Mouse (Mus musculus) lung, embryonic 16.5 days (tissue): ENCODE data around the gene Camk1d. TPM values are rescaled to one million over a fixed set of nuclear protein-coding genes. Genes with fewer than 3 reads are reported as not detected.

Experiments
- ATAC-seq: fragments of 200-750 bp; cut with Nextera tagmentation; 2 replicates; pipeline ENCODE4 v1.8.0; 2017; ENCODE audit warnings: low read depth, mild to moderate bottlenecking, moderate library complexity
- H3K27ac ChIP-seq: fragments of 300-500 bp; sonication (generic); 2 replicates; pipeline ENCODE4 v1.5.1; 2014; ENCODE audit warnings: mild to moderate bottlenecking, control low read depth, low read length
- H3K27me3 ChIP-seq: fragments of 300-500 bp; sonication (generic); 2 replicates; pipeline ENCODE4 v1.6.1; 2014; ENCODE audit warnings: low read depth, low read length, mixed read lengths; ENCODE audit not compliant: control insufficient read depth, insufficient read depth
- H3K36me3 ChIP-seq: fragments of 300-500 bp; sonication (generic); 2 replicates; pipeline ENCODE4 v1.6.1; 2014; ENCODE audit warnings: low read length; ENCODE audit not compliant: control insufficient read depth, insufficient read depth
- H3K4me1 ChIP-seq: fragments of 300-500 bp; sonication (generic); replicated peaks from 2 replicates; pipeline ENCODE4 v1.6.1; 2014; ENCODE audit warnings: low read length, mixed read lengths; ENCODE audit not compliant: control insufficient read depth, insufficient read depth
- H3K4me2 ChIP-seq: fragments of 300-500 bp; sonication (generic); 2 replicates; pipeline ENCODE4 v1.6.1; 2014; ENCODE audit warnings: low read depth, low read length, control low read depth
- H3K4me3 ChIP-seq: fragments of 300-500 bp; sonication (generic); 2 replicates; pipeline ENCODE4 v1.5.1; 2014; ENCODE audit warnings: mild to moderate bottlenecking, low read length, control low read depth
- H3K9ac ChIP-seq: fragments of 300-500 bp; sonication (generic); 2 replicates; pipeline ENCODE4 v1.6.1; 2014; ENCODE audit warnings: low read length, control low read depth
- H3K9me3 ChIP-seq: fragments of 300-500 bp; sonication (generic); 2 replicates; pipeline ENCODE4 v1.6.1; 2016; ENCODE audit warnings: low read length; ENCODE audit not compliant: control insufficient read depth
- WGBS: fragments of 180-500 bp; shearing (Covaris S2); extraction: QIAGEN DNeasy Blood & Tissue Kit; methylation state at CpG from one replicate; pipeline ENCODE4 v1.1.7; 2014; 5-methylcytosine and 5-hydroxymethylcytosine counted together
- polyA plus RNA-seq: library from polyadenylated mRNA; unstranded; fragments of >200 nt; fragmentation: Nextera tagmentation; extraction: Ambion mirVana; gene quantifications from 2 replicates; pipeline ENCODE4 v1.2.1, GENCODE M21; 2015

Gene Camk1d
- polyA plus RNA-seq, 1 experiment from 2014 or later: 1.9 TPM

DNA sequence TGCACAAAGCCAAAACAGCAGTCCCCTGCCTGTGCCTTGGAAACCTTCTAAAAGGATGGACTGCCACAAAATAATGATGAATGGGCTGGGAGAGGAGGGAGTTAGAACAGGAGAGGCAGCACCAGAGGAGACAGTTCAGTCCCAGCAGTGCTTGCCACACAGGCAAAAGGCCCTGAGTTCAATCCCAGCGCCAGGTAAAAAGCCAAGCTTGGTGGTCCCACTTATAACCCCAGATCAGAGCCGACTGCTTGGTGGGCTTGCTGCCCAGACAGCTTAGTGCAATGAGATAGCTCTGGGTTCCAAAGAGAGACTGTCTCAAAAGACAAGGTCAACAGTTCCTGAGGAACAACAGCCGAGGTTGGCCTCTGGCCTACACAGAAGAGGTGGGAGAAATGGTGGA is 58.0 kb downstream of the Camk1d start:
- H3K4me1 ChIP-seq: 0 out of 2 replicates have a peak, but pooled peaks cover 5% of the 10 kb centered on the region
- no peak overlapping the region for H3K27ac ChIP-seq
- H3K9me3 ChIP-seq: no peaks in the 10 kb centered on the region
- H3K27me3 ChIP-seq: peaks cover 29% of the 10 kb centered on the region
- no peak for ATAC-seq
- H3K9ac ChIP-seq: no peak overlapping the region
- H3K4me2 ChIP-seq: no peak overlapping the region
- H3K4me3 ChIP-seq: no peak overlapping the region
- no peaks in the 10 kb centered on the region for H3K36me3 ChIP-seq
- 78% methylated on average over 3 of the region's 3 CpGs for WGBS

DNA sequence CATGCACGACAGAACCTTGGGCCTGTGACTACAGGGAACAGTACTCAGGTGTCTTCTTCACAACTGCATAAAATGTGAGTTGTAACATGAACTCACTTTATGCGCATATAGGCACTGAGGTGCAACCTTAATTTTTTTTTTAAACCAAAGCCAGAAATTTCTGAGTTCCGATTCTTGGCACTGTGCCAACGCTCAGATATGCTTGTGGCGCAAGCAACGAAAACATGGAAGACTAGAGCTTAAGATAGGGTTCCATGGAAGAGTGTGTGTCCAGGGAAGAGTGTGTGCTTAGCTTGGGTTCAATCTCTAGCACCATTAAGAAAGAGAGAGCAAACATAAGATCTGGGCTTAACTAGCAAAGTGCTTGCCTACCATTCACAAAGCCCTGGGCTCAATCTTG is 62.2 kb downstream of the Camk1d start:
- Histone ChIP-seq H3K9ac (no peak overlapping the region), H3K36me3 (no peaks in the 10 kb centered on the region), H3K9me3 (no peaks in the 10 kb centered on the region), H3K27me3 (peaks cover 32% of the 10 kb centered on the region), H3K4me3 (no peak overlapping the region), H3K4me2 (no peak overlapping the region), H3K27ac (no peak overlapping the region), H3K4me1 (0 out of 2 replicates have a peak, but pooled peaks cover 5% of the 10 kb centered on the region)
- 46% methylated on average over 6 of the region's 6 CpGs for WGBS
- no peak for ATAC-seq

DNA sequence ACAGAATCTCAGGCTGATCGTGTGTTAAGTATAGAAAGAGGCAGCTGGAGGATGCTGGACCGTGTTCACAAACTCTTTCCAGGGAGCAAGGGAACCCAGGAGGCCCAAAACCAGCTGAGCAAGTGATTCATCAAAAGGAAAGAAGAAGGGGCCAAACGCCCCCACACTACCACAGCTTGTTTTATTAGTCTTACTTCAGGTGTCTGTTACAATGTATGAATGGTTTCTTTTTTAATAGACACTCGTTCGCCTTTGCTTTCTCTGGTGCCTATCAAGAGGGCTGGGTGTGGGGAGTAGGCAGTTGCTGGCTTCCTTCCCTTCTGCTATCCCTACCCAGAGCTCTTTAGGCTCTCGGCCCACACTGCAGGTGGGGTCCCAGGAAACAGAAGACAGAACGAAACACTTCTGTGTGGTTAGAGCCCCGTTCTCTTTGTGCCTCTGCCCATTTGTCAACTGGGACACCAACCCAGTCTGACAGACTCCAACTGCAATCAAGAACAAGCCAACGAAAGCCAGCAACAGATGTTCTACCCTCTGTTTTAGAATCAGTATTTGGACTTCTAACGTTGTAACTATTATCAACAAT is 62.9 kb downstream of the Camk1d start:
- Histone ChIP-seq H3K9ac (no peak overlapping the region), H3K4me1 (0 out of 2 replicates have a peak, but pooled peaks cover 5% of the 10 kb centered on the region), H3K27me3 (peaks cover 26% of the 10 kb centered on the region), H3K4me3 (no peak overlapping the region), H3K36me3 (no peaks in the 10 kb centered on the region), H3K9me3 (no peaks in the 10 kb centered on the region), H3K27ac (no peak overlapping the region), H3K4me2 (no peak overlapping the region)
- no peak for ATAC-seq
- 57% methylated on average over 10 of the region's 10 CpGs for WGBS

DNA sequence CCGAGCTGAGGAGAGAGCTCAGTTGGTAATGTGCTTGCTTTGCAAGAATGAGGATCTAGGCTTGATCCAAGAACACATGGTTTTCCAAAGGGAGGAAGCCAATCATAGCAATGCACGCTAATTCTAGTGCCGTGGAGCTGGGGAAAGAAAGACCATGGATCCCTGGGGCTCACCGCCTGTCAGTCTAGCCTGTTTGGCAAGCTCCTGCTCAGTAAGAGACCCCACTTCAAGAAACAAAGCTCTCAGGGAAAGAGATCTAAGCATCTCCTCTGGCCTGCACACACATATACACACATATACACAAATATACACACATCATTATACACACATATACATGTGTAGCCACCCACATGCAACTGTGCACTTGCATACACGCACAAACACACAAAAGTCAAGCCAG is 65.1 kb downstream of the Camk1d start:
- Histone ChIP-seq H3K4me2 (no peak overlapping the region), H3K9ac (no peak overlapping the region), H3K9me3 (no peaks in the 10 kb centered on the region), H3K4me3 (no peak overlapping the region), H3K27me3 (peaks cover 18% of the 10 kb centered on the region), H3K36me3 (no peaks in the 10 kb centered on the region), H3K4me1 (0 out of 2 replicates have a peak, but pooled peaks cover 5% of the 10 kb centered on the region), H3K27ac (no peak overlapping the region)
- WGBS: 77% methylated on average over 5 of the region's 5 CpGs
- ATAC-seq: no peak

DNA sequence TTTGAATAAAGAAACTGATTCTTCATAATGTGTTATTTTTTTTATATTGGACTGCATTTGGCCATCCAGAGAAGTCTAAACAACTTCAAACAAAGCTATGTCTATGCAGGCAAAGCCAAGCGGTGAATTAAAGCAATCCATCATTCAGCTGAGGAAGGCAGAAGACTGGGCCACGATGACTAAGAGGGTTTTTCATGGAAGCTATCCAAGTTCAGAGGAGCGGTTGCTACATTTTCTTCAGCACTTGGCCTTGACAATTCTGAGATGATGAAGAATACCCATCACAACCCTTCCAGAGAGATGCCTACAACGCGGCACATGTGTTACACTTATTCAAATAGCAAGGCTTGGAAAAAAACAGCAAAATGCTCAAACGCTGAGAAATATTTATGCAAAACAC is 65.6 kb downstream of the Camk1d start:
- H3K4me1 ChIP-seq: 0 out of 2 replicates have a peak, but pooled peaks cover 5% of the 10 kb centered on the region
- H3K9ac ChIP-seq: no peak overlapping the region
- no peaks in the 10 kb centered on the region for H3K36me3 ChIP-seq
- ATAC-seq: no peak
- H3K9me3 ChIP-seq: no peaks in the 10 kb centered on the region
- H3K27ac ChIP-seq: no peak overlapping the region
- H3K4me3 ChIP-seq: no peak overlapping the region
- H3K4me2 ChIP-seq: no peak overlapping the region
- peaks cover 17% of the 10 kb centered on the region for H3K27me3 ChIP-seq
- WGBS: 46% methylated on average over 6 of the region's 6 CpGs

DNA sequence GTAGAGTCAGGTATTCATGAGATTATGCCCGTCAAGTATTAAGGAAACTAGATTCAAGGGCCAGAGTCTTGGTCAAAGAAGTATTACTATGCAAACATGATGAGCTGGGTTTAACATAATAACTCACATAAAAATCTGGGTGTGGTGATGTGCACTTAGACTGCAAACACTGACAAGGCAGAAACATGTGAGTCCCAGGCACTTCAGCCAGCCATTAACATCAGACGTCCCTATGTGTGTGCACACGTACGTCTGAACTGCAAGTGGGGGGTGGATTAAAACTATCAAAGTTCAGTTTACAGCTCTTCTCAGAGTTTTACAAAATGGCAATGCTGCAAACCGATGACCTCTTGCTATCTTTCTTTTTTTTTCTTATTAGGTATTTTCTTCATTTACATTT is 68.0 kb downstream of the Camk1d start:
- Histone ChIP-seq H3K4me3 (no peak overlapping the region), H3K4me1 (no peaks in the 10 kb centered on the region), H3K36me3 (no peaks in the 10 kb centered on the region), H3K27ac (no peak overlapping the region), H3K27me3 (peaks cover 11% of the 10 kb centered on the region), H3K9me3 (no peaks in the 10 kb centered on the region), H3K9ac (no peak overlapping the region), H3K4me2 (no peak overlapping the region)
- 71% methylated on average over 5 of the region's 5 CpGs for WGBS
- no peak for ATAC-seq

DNA sequence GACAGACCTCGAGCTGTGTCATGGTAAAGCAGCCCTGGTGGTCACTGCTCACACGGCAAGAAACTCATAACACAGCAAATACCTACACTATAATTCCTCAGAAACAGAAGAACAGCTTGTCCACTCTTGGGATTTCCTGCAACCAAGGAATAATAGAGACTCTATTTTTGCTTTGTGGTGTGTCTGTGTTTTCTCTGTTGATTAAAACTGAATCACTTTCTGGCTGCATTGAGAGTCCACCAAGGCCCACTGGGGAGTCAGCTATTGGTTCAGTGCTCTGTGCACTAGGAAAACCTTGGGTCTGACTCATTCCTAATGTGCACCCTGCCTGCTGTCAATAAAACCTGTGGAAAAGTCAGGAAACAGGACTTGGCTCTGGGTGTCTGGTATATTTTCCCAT is 68.7 kb downstream of the Camk1d start:
- WGBS: 77% methylated on average over 2 of the region's 2 CpGs
- H3K27ac ChIP-seq: no peak overlapping the region
- no peaks in the 10 kb centered on the region for H3K36me3 ChIP-seq
- no peaks in the 10 kb centered on the region for H3K9me3 ChIP-seq
- H3K4me2 ChIP-seq: no peak overlapping the region
- H3K27me3 ChIP-seq: peaks cover 10% of the 10 kb centered on the region
- no peak for ATAC-seq
- no peaks in the 10 kb centered on the region for H3K4me1 ChIP-seq
- no peak overlapping the region for H3K9ac ChIP-seq
- H3K4me3 ChIP-seq: no peak overlapping the region

DNA sequence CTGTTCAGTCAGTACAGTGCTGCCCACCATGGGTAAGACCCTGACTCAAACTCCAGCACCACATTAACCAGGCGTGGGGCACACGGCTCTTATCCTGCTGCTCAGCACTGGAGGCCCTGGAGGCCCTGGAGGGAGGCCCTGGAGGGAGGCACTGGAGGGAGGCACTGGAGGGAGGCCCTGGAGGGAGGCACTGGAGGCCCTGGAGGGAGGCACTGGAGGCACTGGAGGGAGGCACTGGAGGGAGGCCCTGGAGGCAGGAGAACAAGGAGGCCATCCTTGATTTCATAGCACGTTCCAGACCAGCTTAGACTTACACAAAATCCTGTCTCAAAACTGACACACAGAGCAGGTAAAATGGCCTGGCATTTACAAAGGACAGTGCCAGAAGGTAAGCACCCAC is 70.4 kb downstream of the Camk1d start:
- no peak for ATAC-seq
- WGBS: 81% methylated on average over 3 of the region's 3 CpGs
- H3K9me3 ChIP-seq: no peaks in the 10 kb centered on the region

DNA sequence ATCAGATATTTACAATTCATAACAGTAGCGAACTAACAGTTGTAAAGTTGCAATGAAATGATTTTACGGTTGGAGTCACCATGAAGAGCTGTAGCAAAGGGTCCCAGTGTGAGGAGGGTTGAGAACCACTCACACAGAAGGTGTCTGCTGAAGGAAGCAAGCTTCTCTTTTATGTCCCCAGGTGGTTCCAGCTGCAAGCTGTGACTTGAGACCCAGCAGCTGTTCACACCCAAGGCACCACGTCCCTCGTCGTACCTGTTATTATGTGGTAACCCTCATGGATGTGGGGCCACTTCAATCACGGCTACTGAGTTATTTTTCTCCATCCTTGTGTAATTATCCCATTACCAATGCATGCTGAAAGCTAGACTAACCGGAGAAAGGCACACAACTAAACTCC is 71.1 kb downstream of the Camk1d start:
- Histone ChIP-seq H3K27me3 (peaks cover 2% of the 10 kb centered on the region; the same call in 1 of the 2 replicates), H3K9me3 (no peaks in the 10 kb centered on the region), H3K4me2 (no peak overlapping the region), H3K27ac (no peak overlapping the region), H3K4me3 (no peak overlapping the region), H3K4me1 (no peaks in the 10 kb centered on the region), H3K9ac (no peak overlapping the region), H3K36me3 (no peaks in the 10 kb centered on the region)
- WGBS: 57% methylated on average over 7 of the region's 7 CpGs
- no peak for ATAC-seq

More for the DNA sequence above, 70.4 kb downstream of the Camk1d start:
- H3K9ac ChIP-seq: no peak overlapping the region
- H3K27me3 ChIP-seq: peaks cover 4% of the 10 kb centered on the region
- H3K4me3 ChIP-seq: no peak overlapping the region
- no peaks in the 10 kb centered on the region for H3K36me3 ChIP-seq
- no peaks in the 10 kb centered on the region for H3K4me1 ChIP-seq
- H3K4me2 ChIP-seq: no peak overlapping the region
- no peak overlapping the region for H3K27ac ChIP-seq

DNA sequence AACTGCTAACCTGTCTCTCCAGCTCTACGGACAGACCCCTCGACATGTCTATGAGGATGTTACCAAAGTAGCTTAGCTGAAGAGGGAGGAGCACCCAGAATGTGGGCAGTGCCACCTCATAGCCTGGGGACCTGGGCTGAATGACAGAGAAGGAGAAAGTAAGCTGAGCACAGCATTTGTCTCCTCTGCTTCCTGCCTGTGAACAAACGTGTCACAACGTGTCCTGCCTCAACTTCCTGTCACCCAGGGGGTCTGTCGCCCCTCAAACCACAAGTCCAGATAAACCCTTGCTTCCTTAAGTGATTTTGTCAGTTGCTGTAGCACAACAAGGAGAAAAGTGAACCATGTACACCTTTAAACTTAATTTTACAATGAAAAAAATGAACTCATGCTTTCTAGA is 71.7 kb downstream of the Camk1d start:
- Histone ChIP-seq H3K27me3 (peaks cover 2% of the 10 kb centered on the region; the same call in 1 of the 2 replicates), H3K4me1 (no peaks in the 10 kb centered on the region), H3K36me3 (no peaks in the 10 kb centered on the region), H3K9ac (no peak overlapping the region), H3K9me3 (no peaks in the 10 kb centered on the region), H3K4me2 (no peak overlapping the region), H3K27ac (no peak overlapping the region), H3K4me3 (no peak overlapping the region)
- ATAC-seq: no peak
- 48% methylated on average over 5 of the region's 5 CpGs for WGBS
